Mouse (Mus musculus): Measurements from ENCODE around the gene Ccdc115. TPM values are rescaled to one million over a fixed set of nuclear protein-coding genes. Genes with fewer than 3 reads are reported as not detected.
"Not testable (repeated sequence)": the region's sequence is repeated elsewhere in the genome, so short reads cannot be mapped to it uniquely, and the experiment has no call there.

Ccdc115 gene
- total RNA-seq, 2 experiments from 2014 or later: 15.2 to 15.4 TPM

DNA sequence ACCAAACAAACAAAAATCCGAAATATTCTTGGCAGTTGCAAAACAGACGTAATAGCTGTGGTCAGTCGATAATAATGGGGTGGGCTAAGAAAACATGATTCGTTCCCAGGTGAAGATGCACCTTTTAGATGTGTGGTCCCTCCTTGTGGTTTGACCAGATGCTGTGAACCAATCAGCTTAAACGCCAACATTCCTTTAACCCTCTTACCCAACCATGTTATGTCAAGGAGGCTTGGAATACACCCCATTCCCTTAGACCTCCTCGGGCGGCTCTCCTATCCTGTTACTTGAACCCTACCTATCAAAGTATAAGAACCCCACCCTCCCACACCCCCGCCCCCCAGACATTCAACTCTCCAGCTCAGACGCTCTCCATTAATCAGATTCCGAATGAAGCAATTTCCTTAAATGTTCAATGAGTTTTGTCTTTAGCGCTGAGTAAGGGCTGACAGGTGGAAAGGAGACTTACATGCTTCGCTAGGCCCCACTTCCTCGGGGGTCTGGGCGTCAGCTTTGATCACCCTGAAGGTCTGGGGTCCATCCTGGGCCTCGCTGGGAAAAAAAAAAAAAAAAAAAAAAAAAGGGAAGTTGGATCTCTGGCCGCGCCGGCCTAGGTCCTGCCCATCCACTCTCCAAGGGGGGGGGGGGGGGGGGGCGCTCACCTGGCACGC lies 956 bp downstream of the Ccdc115 start:
- DNase-seq: no peak

DNA sequence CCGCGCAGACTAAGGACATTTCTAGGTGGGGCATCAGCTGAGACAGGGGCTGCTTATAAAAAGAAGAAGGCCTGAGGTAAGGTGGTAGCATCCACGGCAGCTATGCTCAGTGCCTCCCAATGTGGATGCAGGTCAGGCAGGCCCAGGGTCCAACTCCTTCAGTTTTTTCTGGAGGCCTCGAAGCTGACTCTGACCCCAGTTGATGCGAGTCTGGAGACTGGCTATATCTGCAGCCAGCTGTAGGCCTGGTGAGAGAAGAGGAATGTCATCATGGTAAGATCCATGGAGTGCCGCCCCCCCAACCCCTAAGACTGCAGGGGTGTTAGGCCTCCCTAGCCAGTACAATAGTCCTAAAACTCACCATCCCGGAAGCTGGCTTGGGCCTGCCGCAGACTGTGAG lies 2.1 kb downstream of the Ccdc115 start:
- DNase-seq: not testable (repeated sequence)

DNA sequence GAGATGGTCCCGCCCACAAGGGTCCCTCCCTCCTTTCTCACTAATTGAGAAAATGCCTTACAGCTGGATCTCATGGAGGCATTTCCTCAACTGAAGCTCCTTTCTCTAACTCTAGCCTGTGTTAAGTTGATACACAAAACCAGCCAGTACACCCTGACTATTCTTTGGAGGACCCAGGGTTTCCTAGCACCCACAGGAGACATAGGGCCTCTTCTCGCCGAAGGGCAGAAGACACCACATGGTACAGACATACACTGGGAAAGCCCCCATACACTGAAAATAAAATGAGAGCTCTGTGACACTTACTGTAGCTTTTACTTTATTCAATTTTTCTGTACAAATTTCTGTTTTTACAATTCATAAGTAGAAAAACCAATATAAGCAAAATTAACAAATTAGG lies 3.1 kb downstream of the Ccdc115 start:
- no peak for DNase-seq

DNA sequence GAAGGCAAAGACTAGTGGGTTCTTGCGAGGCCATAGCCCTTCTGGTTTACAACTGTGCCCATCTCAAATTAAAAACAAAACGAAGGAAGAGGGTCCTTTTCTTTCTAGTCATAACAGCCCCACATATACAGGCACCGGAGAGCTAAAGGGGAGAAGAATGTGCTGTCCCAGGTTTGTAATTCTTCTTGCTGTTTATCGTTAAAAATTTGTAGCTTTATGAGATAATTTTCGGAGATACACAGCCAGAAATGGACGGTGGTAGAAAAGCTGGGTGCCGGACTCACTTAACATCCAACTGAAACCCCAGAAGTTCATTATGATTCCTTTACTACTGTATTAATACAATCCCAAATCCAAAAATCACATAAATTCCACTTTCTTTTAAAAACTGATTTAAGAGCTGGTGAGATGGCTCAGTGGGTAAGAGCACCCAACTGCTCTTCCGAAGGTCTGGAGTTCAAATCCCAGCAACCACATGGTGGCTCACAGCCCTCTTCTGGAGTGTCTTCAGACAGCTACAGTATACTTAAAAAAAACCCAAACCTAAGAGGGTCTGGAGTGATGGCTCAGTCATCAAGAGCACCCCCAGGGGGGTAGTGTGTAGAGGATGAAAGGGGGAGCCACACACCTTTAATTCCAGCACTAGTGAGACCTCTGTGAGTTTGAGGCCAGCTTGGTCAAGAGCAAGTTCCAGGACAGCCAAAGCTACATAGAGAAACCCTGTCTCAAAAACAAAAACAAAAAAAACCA lies 3.9 kb downstream of the Ccdc115 start:
- no peak for DNase-seq

DNA sequence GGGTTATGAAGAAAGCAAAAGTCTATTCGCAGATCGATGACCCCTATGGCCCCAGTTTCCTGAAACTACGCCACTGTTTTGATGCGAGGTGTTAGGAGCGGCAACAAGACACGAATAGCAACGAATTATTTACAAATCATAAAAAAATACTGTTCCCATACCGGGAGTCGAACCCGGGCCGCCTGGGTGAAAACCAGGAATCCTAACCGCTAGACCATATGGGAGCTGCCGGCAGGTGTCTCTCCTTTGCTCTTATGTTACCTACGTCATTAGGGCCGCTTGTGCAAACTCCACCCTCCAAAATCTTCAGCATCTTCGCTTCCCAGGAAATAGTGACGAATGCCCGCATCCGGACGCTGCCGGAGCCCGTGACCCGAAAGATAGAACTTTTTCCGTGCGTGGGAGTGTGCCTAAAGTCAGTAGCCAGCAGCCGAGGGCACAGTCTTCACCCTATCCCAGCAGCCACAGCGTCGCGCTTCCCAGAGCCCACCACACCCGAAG lies 4.8 kb downstream of the Ccdc115 start:
- peak; percentile 71 for DNase-seq

DNA sequence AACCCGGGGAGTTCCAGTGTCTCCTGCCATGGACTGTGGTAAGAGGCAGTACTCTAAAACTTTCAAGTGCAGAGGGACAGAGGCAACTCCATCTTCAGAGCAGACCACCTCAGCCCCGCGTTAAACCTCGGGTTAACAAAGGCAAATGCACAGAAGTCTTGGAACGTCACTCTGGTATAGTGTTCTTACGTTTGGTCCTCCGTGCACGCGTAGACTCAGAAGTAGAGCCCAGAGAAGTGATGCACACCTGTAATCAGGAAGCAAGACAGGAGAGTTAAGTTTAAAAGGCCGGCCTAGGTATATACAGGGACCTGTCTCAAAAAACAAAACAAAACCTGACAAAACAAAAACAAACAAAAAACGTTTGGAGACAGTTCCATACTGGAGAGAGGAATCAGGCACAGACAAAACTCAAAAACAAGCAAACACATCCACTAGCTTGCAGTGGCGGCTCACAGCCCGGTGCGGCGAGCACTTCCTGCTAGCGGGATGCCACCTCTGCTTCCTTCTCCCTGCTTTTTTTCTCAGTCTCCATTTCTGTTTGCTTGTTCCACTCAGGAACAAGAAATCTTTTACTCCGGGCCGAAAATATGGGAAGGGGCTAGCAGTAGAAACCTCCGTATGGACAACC lies 5.5 kb downstream of the Ccdc115 start:
- DNase-seq: no peak

DNA sequence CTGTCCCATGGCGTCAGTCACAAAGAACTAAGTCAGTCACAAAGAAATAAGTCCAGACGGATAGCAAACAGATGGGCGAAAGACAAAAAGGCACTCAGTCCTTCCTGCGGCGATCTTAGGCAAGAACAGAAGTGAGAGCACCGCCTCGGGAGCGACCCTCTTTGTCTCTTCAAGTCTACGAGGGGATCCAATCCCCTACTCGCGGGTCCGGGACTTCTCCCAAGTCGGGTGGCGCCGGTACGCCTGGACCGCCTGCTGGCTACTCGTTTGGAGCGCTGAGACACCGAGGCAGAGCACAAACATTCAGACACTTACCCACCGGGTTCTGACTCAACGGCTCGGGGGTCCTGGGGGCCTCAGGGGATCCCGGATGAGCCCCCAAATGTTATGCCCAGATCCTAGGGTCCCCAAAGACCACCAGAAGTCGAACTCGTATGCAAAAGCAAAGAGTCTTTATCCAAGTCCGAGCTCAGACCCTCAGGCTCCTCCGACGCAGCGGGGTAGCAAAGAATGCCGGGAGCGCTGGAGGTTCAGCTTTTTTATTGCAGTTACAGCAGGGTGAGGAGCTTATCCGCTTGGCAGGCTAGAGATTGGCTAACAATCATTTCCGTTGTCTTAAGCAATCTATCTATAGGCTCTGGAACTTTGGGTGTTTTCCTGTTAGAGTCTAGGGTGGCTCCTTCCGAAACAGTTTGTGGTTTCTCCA lies 6.5 kb downstream of the Ccdc115 start:
- DNase-seq: peak; percentile 21

DNA sequence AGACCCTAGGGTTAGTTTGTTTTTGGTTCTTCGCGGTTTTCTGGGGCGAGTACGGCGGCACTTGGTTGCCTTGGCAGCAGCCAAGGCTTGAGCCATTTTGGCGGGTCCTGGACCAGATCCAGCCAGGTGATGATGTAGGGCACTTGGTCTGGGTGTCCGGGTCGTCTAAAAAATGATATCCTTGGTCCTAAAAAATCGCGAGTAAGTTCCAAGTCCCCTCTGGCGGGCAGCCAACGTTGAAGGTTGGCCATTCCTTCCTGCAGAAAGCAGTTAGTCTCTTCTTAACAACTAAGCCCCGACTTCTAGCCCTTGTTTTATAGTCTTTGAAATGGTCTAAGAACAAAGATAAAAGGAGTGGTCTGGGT lies 7.1 kb downstream of the Ccdc115 start:
- DNase-seq: peak; percentile 56

DNA sequence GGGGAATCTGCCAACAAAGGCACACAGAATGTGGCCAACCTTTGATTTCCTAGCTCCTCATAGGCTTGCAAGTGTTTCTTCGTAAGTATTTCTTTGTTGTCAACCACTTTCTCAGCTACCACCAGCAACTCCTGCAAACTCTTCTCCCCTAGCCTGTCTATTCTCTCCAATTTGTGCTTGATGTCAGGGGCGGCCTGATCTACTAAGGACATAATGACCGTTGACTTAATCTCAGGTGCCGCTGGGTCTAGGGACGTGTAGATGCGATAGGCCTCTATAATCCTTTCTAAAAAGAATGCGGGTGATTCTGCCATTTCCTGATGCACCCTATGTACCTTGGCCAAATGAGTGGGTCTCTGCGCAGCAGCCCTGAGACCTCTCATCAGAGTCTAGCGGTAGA lies 8.0 kb downstream of the Ccdc115 start:
- no peak for DNase-seq

DNA sequence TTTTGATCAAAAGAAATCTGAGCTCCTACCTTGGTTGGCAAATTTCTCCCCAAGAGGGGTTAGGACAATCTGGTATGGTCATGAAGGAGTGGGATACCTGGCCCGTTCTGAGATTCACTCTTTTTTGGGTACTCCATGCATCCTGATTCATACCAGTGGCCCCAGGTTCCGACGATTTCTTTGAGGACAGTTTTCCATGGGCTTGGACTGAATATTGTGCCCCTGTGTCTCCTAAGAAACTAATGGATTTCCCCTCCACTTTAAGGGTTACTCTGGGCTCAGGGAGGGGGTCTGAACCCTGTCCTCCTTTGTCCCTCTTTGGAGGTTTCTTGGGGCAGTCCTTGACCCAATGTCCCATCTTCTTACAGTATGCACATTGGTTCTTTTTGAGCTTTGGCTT lies 8.5 kb downstream of the Ccdc115 start:
- no peak for DNase-seq

DNA sequence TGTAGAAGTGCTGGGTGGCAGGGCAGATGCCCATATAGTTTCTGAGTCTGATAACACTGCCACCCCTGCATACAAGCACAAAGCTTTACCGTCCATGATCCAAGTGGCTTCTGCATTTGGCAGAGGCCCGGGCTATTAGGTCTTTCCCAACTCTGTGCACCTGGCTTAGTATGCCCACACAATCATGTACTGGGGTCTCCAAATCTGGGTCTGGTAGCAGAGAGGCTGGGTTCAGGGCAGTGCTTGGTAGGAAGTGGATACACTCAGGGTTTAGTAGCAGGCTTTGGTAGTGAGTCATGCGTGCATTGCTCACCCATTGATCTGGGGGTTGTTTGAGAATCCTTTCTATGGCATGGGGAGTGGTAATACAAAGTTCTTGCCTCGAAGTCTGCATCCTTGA lies 10.2 kb downstream of the Ccdc115 start:
- DNase-seq: no peak

DNA sequence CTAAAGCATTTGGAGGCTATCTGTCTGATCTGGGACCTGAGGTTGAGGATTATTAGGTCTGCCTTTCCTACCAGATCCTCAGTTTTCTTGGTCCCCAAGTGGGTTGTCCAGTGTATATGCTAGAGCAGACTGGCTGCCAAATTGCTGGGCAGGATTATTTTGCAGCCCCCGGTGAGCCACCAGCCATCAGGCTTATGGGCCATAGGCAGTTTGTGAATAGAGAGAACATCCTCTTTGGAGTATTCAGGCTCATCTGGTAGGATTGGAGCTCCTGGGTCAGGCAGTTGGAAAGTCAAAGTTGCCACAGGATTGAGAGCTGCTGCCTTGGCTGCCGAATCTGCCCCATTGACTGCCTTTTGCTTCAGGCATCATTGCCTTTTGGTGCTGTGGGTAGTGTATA lies 11.0 kb downstream of the Ccdc115 start:
- DNase-seq: no peak

DNA sequence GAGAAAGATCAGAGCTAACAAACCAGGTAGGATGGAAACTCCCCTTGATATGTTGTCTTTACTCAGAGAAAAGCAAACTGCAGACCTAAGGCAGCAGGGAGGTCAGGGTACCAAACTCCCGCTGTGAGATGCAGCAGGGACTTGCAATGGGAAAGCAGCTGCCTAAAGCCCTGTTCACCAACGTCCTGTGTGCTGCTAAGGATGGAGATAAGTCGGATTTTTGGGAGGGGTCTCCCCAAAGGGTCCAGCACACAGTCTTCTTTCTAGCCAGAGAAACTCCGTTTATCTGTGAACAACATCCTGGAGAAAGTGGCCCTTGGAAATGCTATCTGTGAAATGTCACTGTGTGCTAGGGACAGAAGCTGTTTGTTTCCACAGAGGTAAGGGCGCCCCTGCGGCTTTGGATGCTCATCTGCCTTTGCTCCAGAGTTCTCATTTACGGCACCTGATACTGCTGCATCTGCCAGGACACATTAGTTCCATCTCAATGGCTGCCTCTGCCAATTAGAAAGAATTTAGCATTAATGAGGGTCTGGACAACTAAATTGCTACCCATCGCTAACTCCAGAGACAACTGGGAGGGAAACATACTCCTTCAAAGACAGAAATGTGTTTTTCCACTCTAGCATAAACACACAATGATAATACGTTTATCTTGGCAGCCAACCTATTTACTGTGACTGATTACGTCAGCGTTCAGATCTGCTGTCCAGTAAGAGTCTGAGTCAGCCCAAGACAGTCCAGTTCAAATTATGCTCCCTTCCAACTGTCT lies 40.1 kb downstream of the Ccdc115 start:
- DNase-seq: no peak

DNA sequence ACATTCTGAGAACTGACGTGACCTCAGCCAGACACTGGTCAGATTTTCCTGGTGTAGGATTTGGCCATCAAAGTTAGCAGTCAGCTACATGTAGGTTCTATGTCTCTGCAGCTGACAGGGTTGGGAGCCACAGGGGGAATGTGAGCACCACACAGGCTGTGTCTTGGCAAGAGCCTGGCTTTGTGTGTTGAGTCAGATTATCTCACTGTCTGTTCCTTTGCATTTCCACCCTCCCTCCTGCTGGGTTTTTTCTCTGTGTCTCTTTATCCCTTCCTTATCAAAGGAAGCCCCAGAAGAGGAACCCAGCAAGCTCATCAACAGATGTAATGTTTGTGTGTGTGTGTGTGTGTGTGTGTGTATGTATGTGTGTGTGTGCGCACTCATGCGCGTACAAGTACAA lies 43.2 kb downstream of the Ccdc115 start:
- no peak for DNase-seq

DNA sequence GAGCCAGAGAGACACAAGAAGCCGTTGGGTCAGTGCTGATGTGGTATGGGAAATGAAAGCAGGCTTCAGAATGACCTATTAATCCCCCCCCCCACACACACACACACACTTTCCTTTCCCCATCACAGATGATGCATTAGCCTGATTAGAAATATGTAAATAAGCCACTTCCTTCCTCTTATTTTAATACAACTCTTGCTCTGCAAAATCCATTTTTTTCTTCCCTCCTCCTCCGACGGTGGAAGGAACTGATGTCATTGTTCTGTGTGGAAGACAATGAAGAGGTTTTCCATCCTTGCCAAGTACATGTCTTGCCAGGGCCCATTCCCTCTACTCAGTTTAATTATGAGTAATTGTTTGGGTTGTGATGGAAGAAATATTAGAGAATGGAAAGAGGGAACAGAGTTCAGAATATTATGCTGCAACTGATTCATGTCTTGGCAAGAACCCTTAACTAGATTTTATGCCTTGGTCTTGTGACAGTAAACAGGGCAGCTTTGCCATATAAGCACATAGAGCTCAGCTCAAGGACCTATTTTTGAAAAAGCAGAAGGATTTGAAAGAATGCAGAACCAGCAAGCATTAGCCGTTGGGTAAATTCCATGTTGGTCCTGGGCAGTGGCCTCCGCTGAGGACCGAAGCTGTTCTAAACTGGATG lies 50.1 kb downstream of the Ccdc115 start:
- DNase-seq: no peak

DNA sequence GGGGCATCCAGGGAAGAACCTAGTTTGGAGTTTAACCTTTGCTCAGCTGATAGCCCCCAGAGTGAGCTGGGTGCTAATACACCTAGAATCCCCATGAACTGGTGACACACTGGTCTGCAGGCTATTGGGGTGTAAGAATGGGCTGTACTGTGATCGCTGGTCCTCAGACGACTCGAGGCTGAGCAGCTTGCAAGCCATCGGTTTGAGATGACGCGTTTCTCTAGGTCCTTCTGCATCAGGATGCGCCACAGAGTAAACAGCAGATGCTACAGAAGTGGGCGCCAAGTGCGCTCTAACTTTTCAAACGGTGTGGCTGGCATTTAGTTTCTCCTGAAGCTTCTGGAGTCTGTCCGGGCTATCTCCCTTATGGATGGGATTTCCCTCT lies 50.6 kb downstream of the Ccdc115 start:
- no peak for DNase-seq

DNA sequence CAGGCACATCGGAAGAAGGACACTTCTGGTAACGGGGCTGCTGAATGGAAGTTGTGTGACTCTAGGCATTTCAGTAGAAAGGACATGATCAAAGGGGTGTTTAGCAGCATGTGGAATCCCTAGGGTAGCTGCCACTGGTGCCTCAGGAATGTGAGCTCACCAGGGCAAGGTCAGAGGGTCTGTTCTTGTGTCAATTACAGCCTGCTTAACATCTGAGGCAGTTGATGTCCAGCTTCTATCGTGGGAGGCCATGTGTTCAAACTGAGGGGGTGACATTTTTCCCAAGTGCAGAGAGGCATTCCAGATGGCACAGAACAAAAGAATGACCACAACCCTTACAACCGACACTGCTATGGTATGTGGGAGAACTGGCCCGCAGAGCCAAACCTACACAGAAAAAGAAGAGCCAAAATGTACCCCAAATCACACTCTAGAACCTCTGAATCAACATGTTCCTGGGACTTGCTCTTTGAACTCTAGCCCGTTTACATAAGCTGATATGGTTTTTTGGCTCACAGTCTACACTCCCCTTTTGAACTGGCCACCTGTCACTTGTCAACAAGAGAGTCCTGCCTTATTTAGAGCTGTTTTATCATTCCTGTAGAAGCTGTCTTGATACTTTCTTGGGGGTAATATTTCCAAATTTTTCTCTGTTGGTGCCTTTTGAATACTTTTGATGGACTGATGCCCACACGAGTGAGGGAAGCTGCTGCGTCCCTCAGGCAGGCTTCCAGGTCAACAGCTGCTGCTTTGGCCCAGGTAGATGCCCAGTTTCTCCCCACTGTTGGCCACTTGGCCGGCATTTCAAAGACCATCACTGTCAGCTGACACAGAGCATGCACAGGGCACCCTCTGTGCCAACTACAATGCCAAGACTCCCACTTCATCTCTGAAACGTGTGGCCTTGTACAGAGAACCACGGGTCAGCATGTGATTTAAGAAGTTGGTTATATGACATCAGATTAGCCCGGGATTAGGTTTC lies 51.8 kb downstream of the Ccdc115 start:
- peak; percentile 50 for DNase-seq
